Mouse (Mus musculus): ENCODE data around the gene Olfr774. TPM values are rescaled to one million over a fixed set of nuclear protein-coding genes. Genes with fewer than 3 reads are reported as not detected.
"Not testable (repeated sequence)": the region's sequence is repeated elsewhere in the genome, so short reads cannot be mapped to it uniquely, and the experiment has no call there.

Gene Olfr774
- polyA plus RNA-seq (2015; fragmentation: Nextera tagmentation; extraction: Ambion mirVana), result not detected in 2 replicates

- H3K4me1 ChIP-seq, result no peaks in the 10 kb centered on the region
- no peak for ATAC-seq (ENCODE audit: insufficient number of reproducible peaks, low FRiP score, low TSS enrichment, low read depth)
- no peak within 1 kb of the TSS for H3K4me2 ChIP-seq
- H3K27me3 ChIP-seq, result no peaks in the 10 kb centered on the region
- H3K27ac ChIP-seq, result no peak within 1 kb of the TSS
- no peaks in the 10 kb centered on the region for H3K36me3 ChIP-seq
- no peaks in the 10 kb centered on the region for H3K9me3 ChIP-seq
- H3K4me3 ChIP-seq, result no peak within 1 kb of the TSS
- H3K9ac ChIP-seq, result no peak within 1 kb of the TSS
- 71% methylated on average over 2 of the region's 2 CpGs for WGBS
Observed at GRCm38 (mm10) chr10:129235904-129236303, at the start of gene Olfr774. TSS of gene Olfr774 (plus strand) at chr10:129236204.

DNA sequence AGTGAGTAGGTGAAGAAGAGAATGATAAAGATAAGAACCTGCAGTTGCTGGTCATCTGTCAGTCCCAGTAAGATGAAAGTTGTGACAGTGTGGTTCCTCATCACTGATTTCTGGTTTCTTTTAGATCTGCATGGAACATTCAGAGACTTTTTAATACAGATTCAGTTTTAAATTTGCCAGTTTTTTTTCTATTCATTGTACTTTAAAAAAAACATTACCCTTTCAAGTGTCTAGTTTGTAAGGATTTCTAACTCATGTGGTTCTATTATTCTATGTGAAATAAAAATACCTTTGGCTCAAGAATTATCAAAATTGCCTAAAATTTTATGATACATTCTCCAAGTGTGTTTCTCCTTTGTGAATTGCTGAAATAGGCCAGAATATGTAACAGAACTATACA, 48.7 kb upstream of the Olfr774 start, which contains the start of gene Olfr773:
Olfr773 (minus strand) TSS at position 101 of the 400 bp plus-strand sequence.
- not testable (repeated sequence) for H3K9ac ChIP-seq; ATAC-seq (ENCODE audit: insufficient number of reproducible peaks, low FRiP score, low TSS enrichment, low read depth); H3K4me3 ChIP-seq

GRCm38 (mm10) chr10:129230737-129231136, 5.3 kb upstream of the Olfr774 start:
- 76% methylated on average over 1 of the region's 1 CpGs for WGBS
- Histone ChIP-seq H3K27me3 (no peaks in the 10 kb centered on the region), H3K9ac (no peak overlapping the region), H3K9me3 (no peaks in the 10 kb centered on the region), H3K4me2 (no peak overlapping the region), H3K4me1 (no peaks in the 10 kb centered on the region), H3K4me3 (no peak overlapping the region), H3K27ac (no peak overlapping the region), H3K36me3 (no peaks in the 10 kb centered on the region)
- no peak for ATAC-seq (ENCODE audit: insufficient number of reproducible peaks, low FRiP score, low TSS enrichment, low read depth)

More for the DNA sequence above, 48.7 kb upstream of the Olfr774 start, which contains the start of gene Olfr773:
- H3K4me1 ChIP-seq, H3K9me3 ChIP-seq, H3K4me2 ChIP-seq, H3K27ac ChIP-seq, H3K27me3 ChIP-seq, H3K36me3 ChIP-seq: not testable (repeated sequence)

GRCm38 (mm10) chr10:129248112-129248511, 12.1 kb downstream of the Olfr774 start, which contains the start of gene Olfr775:
TSS of gene Olfr775 (plus strand) at chr10:129248412.
- no peak within 1 kb of the TSS for H3K4me2 ChIP-seq
- ATAC-seq (ENCODE audit: insufficient number of reproducible peaks, low FRiP score, low TSS enrichment, low read depth), result no peak
- no peaks in the 10 kb centered on the region for H3K9me3 ChIP-seq
- no peaks in the 10 kb centered on the region for H3K36me3 ChIP-seq
- no peak within 1 kb of the TSS for H3K27ac ChIP-seq
- H3K9ac ChIP-seq, result no peak within 1 kb of the TSS
- no peaks in the 10 kb centered on the region for H3K27me3 ChIP-seq
- 68% methylated on average over 3 of the region's 3 CpGs for WGBS
- H3K4me1 ChIP-seq, result no peaks in the 10 kb centered on the region
- no peak within 1 kb of the TSS for H3K4me3 ChIP-seq

DNA sequence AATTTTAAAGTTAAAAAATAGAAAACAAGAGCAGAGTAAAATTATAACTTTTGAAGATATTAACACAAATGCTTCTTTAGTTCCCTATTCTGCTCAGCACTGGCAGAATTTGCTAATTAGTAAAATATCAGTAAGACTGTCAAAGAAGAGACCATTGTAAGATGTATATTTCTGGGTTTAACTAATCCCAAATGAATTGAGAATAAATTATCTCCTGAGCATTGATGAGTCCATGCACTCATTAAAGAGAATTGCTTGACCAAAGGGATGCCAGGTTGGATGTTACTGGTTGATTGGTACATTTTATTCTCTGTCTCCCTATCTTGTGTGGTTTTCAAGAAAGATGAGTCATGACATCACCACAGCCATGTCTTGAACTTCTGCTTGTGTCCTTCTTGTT, 22.8 kb downstream of the Olfr774 start, which contains the start of gene Olfr776:
Olfr776 (plus strand) TSS at position 301 of the 400 bp plus-strand sequence.
- Histone ChIP-seq H3K9ac (no peak within 1 kb of the TSS), H3K4me1 (no peaks in the 10 kb centered on the region), H3K4me2 (no peak within 1 kb of the TSS), H3K9me3 (no peaks in the 10 kb centered on the region), H3K4me3 (no peak within 1 kb of the TSS), H3K27me3 (no peaks in the 10 kb centered on the region), H3K36me3 (no peaks in the 10 kb centered on the region), H3K27ac (no peak within 1 kb of the TSS)
- ATAC-seq (ENCODE audit: insufficient number of reproducible peaks, low FRiP score, low TSS enrichment, low read depth), result no peak

DNA sequence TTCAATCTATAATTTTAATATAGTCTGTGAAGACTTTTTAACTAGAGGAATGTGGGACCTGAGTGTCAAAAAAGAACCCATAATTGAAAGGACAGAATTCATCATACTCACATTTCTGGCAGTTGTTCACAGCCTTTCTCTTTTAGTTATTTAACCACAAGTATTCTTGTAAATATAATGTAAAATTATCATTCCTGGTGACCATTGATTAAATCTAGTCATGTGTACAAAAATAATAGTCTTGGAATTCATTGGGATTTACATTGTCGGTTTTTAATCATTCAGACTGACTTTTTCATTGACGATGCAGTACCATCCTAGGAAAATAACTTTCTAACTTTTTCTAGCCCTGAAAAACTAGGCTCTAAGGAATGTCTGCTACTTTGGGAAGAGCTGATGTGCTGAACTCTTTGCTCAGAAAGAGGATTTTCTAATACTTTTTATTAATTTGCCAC, 35.1 kb downstream of the Olfr774 start, which contains the start of gene Olfr777:
Olfr777 (minus strand) TSS at position 405 of the 455 bp plus-strand sequence.
- Histone ChIP-seq H3K4me1 (no peaks in the 10 kb centered on the region), H3K36me3 (no peaks in the 10 kb centered on the region), H3K27me3 (no peaks in the 10 kb centered on the region), H3K9me3 (no peaks in the 10 kb centered on the region), H3K4me2 (no peak within 1 kb of the TSS), H3K4me3 (no peak within 1 kb of the TSS), H3K27ac (no peak within 1 kb of the TSS), H3K9ac (no peak within 1 kb of the TSS)
- WGBS, result 93% methylated on average over 2 of the region's 2 CpGs
- ATAC-seq (ENCODE audit: insufficient number of reproducible peaks, low FRiP score, low TSS enrichment, low read depth), result no peak

Other genes with a start within 250 kb of the Olfr774 start
- not detected in 2 replicates for gene Olfr9, start 246.8 kb upstream of the Olfr774 start, polyA plus RNA-seq (2015; fragmentation: Nextera tagmentation; extraction: Ambion mirVana)
- not detected in 2 replicates for gene Olfr763, start 225.4 kb upstream of the Olfr774 start, polyA plus RNA-seq (2015; fragmentation: Nextera tagmentation; extraction: Ambion mirVana)
- gene Olfr764-ps1, start 196.3 kb upstream of the Olfr774 start, polyA plus RNA-seq (2015; fragmentation: Nextera tagmentation; extraction: Ambion mirVana), result not detected in 2 replicates
- gene Olfr765, start 186.2 kb upstream of the Olfr774 start, polyA plus RNA-seq (2015; fragmentation: Nextera tagmentation; extraction: Ambion mirVana), result not detected in 2 replicates
- not detected in 2 replicates for gene Olfr766-ps1, start 167.2 kb upstream of the Olfr774 start, polyA plus RNA-seq (2015; fragmentation: Nextera tagmentation; extraction: Ambion mirVana)
- gene Olfr767, start 153.3 kb upstream of the Olfr774 start, polyA plus RNA-seq (2015; fragmentation: Nextera tagmentation; extraction: Ambion mirVana), result not detected in 2 replicates
- gene Olfr768, start 136.8 kb upstream of the Olfr774 start, polyA plus RNA-seq (2015; fragmentation: Nextera tagmentation; extraction: Ambion mirVana), result not detected in 2 replicates
- not detected in 2 replicates for gene Olfr769, start 118.3 kb upstream of the Olfr774 start, polyA plus RNA-seq (2015; fragmentation: Nextera tagmentation; extraction: Ambion mirVana)
- gene Olfr770, start 97.2 kb upstream of the Olfr774 start, polyA plus RNA-seq (2015; fragmentation: Nextera tagmentation; extraction: Ambion mirVana), result not detected in 2 replicates
- not detected in 2 replicates for gene Olfr771, start 71.5 kb upstream of the Olfr774 start, polyA plus RNA-seq (2015; fragmentation: Nextera tagmentation; extraction: Ambion mirVana)
- gene Olfr772, start 58.3 kb upstream of the Olfr774 start, polyA plus RNA-seq (2015; fragmentation: Nextera tagmentation; extraction: Ambion mirVana), result not detected in 2 replicates
- gene Olfr773, start 48.8 kb upstream of the Olfr774 start, polyA plus RNA-seq (2015; fragmentation: Nextera tagmentation; extraction: Ambion mirVana), result not detected in 2 replicates
- gene Olfr775, start 12.2 kb downstream of the Olfr774 start, polyA plus RNA-seq (2015; fragmentation: Nextera tagmentation; extraction: Ambion mirVana), result not detected in 2 replicates
- not detected in 2 replicates for gene Olfr776, start 22.9 kb downstream of the Olfr774 start, polyA plus RNA-seq (2015; fragmentation: Nextera tagmentation; extraction: Ambion mirVana)
- not detected in 2 replicates for gene Olfr777, start 35.3 kb downstream of the Olfr774 start, polyA plus RNA-seq (2015; fragmentation: Nextera tagmentation; extraction: Ambion mirVana)
- gene Olfr780, start 81.9 kb downstream of the Olfr774 start, polyA plus RNA-seq (2015; fragmentation: Nextera tagmentation; extraction: Ambion mirVana), result not detected in 2 replicates
- gene Olfr781, start 92.7 kb downstream of the Olfr774 start, polyA plus RNA-seq (2015; fragmentation: Nextera tagmentation; extraction: Ambion mirVana), result not detected in 2 replicates
- not detected in 2 replicates for gene Olfr782, start 112.6 kb downstream of the Olfr774 start, polyA plus RNA-seq (2015; fragmentation: Nextera tagmentation; extraction: Ambion mirVana)
- 0.08 TPM in 1 of 2 replicates, not detected in the other for gene Olfr784, start 147.9 kb downstream of the Olfr774 start, polyA plus RNA-seq (2015; fragmentation: Nextera tagmentation; extraction: Ambion mirVana)
- gene Olfr785, start 169.2 kb downstream of the Olfr774 start, polyA plus RNA-seq (2015; fragmentation: Nextera tagmentation; extraction: Ambion mirVana), result not detected in 2 replicates
- not detected in 2 replicates for gene Olfr786, start 191.1 kb downstream of the Olfr774 start, polyA plus RNA-seq (2015; fragmentation: Nextera tagmentation; extraction: Ambion mirVana)
- not detected in 2 replicates for gene Olfr787, start 225.7 kb downstream of the Olfr774 start, polyA plus RNA-seq (2015; fragmentation: Nextera tagmentation; extraction: Ambion mirVana)
- not detected in 2 replicates for gene Olfr788, start 234.8 kb downstream of the Olfr774 start, polyA plus RNA-seq (2015; fragmentation: Nextera tagmentation; extraction: Ambion mirVana)
- gene Olfr789, start 248.5 kb downstream of the Olfr774 start, polyA plus RNA-seq (2015; fragmentation: Nextera tagmentation; extraction: Ambion mirVana), result not detected in 2 replicates

All from limb, embryonic 15.5 days (tissue).